Mouse (Mus musculus) heart, adult 10 weeks (tissue): ENCODE results near the gene Trp53bp2. TPM values are rescaled to one million over a fixed set of nuclear protein-coding genes. Genes with fewer than 3 reads are reported as not detected.

Experiments
- polyA plus RNA-seq: library from polyadenylated mRNA; stranded (reverse); fragments of 350-450 nt; fragmentation: Illumina TruSeq; extraction: RNeasy Lipid Tissue Mini Kit (QIAGEN cat#74804); gene quantifications from one replicate; pipeline ENCODE4 v1.2.3, GENCODE M21; 2014; ENCODE audit warnings: low read depth, low replicate concordance

Trp53bp2 gene
- 8.6 TPM for polyA plus RNA-seq

DNA sequence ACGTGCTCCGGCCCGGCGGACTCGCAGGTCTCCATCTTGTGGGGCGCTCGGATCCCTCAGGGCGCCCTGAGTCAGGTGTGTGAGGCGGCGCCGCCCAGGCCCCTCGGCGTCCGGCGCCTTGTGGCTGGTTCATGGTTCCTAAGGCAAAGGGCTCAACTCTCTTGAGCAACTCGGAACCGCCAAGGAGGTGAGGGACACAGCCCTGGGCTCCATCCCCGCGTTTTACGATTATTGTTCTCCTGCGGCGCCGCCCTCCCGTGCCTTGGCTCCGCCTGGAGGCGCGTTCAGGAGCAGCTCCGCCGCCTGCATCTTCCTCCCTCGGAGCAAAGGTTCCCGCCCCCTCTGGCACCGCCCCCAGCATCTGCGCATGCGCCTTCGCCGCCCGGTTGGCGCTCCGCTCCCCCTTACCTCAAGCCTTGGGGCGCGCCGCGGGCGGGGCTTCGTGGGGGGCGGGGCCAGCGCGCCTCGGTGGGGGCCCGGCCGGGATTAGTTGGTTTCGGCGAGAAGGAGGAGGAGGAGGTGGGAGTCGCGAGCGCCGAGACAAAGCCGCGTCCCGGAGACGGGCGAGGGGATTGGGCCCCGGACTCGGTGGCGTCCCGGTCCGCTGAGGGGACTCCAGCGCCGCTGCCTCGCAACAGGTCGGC lies at the start of gene Trp53bp2:
Gene Trp53bp2 (plus strand): TSS at position 489 of the 644 bp plus-strand sequence.

Other genes with a start within 250 kb of the Trp53bp2 start
- gene Vmn1r1, start 244.7 kb upstream of the Trp53bp2 start, polyA plus RNA-seq: not detected
- 62.0 TPM for gene Degs1, start 126.4 kb upstream of the Trp53bp2 start, polyA plus RNA-seq
- gene Fbxo28, start 67.5 kb upstream of the Trp53bp2 start, polyA plus RNA-seq: 14.0 TPM
- 67.7 TPM for gene Capn2, start 108.4 kb downstream of the Trp53bp2 start, polyA plus RNA-seq
- gene Capn8, start 155.8 kb downstream of the Trp53bp2 start, polyA plus RNA-seq: not detected